Mouse (Mus musculus): ENCODE measurements around the gene Trp63.

The Trp63 gene

DNA sequence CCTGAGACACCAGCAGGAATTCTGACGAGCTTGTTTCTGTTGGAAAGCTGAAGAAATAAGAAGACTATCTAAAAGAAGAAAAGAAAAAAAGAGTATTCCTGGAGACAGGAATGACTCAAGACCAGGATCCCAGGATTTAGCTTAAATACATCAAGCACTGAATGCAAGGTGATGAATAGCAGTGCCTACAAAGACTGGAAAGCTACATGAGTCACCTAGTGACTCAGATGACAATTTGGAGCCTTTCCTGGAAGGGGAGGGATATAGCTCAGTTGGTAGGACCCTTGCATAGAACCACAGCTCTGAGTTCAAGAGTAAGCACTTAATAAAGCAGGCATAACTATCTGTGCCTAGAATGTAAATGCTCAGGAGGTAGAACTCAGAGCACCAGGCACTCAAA is 93.9 kb downstream of the Trp63 start:
- in situ Hi-C loops (cut with MboI; ENCODE audit: low sequenced_read_pairs), result no loop called here

DNA sequence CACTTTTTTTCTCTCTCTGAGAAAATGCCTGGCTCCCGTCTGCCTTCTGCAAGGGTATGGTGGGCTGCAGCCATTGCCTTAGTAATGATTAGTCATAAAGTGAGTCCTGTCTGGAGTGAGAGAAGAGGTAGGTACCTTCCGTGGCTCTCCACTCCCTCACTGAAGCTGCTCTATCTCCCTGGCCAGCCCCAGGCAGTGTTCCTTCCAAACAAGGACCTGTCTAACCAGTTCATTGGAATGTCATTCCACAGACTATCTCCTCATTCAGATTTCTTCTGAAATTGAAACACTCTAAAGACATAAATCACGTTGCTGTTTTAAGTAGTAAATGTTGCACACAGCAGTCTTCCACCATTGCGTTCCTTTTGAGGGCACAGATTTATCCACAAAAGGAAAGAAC is 96.4 kb downstream of the Trp63 start:
- in situ Hi-C loops (cut with MboI; ENCODE audit: low sequenced_read_pairs), result no loop called here

DNA sequence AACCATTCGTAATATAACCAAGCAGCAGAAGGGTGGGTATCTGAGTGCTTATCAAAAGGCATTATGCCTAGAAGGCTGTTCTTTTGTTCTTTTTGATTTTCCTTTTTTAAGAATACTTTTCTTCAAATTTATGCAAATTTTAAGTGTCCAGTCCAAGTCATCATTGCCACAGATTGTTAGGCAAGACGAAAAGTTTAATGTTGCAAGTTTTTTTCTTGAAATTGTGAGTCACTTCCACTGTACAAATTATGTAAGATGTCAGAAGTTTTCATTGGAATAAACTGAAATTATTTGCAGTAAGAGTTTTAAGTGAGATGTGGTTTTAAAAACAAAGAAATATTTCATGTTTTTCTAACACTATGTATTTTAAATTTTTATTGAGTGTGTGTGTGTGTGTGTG is 100.7 kb downstream of the Trp63 start:
- in situ Hi-C loops (cut with MboI; ENCODE audit: low sequenced_read_pairs), result no loop called here

DNA sequence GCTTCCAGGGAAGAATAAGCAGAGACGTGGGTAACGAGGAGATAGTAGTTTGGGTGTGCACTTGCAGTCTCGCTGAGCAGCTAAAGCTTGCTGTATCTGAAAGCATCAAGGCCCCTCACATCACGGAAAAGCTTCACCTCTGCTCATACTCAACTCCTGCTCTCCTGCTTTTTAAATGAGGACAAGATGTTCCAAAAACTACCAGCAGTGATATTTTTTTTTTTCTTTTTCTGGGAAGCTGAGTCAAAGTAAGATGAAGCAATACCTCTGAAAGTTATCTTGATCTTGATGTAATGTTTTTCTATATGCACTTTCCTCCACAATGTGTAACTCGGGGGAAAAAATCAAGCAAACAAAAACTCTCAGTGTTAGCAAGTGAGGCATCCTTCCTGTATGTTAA is 102.9 kb downstream of the Trp63 start:
- in situ Hi-C loops (cut with MboI; ENCODE audit: low sequenced_read_pairs), result no loop called here

DNA sequence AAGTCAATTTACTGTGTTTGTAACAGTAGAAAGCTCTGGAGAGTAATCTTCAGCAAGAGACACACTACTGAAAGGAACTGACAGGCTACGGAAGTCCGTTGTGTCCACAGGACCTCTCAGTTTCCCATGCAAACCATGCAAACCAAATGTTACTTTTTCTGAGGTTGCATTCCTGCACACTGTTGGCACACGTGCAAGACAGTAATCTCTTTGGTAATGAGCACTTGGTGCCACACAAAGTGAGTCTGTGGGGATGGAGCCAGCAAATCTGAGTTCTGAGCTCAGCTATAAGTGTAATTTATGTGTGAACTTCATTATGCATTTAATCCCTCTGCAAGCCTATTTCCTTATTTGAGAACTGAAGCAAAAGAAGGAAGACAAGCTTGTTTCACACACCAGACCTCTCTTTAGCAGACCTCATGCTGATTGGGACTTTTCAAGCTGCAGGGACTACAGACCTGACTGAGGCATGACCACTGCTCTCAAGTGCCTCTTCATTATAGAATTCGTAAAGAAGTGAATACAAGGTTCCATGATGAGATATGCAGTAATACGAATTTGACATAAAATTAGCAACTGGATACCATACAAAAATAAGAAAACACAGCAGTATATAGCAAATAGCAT is 109.2 kb downstream of the Trp63 start:
- in situ Hi-C loops (cut with MboI; ENCODE audit: low sequenced_read_pairs), result no loop called here

DNA sequence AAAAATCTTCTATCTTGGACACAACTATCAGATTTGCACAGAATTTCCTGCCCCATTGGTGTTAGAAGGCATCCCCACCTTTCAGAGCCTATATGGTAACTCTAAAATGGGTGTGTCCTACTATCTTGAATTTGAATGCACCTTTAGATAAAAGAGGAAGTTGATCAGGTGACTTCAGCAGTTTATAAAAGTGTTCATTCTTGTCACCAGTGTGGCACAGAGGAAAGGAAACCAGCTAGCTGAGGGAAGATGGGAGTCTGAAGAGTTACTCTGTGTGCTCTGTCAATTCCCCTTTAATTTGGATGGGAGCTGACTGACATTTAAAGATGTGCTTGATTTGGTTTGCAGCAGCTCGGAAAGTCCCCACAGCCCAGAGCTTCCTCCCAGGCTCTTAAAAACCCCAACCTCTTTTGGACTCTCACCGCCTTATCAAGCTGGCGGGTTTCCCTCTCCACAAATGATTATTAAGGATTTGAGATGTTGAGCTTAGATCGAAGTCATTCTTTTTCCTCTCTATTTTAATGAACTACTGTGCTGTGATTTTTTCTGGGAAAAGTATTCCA is 114.2 kb downstream of the Trp63 start:
- in situ Hi-C loops (cut with MboI; ENCODE audit: low sequenced_read_pairs), result no loop called here

DNA sequence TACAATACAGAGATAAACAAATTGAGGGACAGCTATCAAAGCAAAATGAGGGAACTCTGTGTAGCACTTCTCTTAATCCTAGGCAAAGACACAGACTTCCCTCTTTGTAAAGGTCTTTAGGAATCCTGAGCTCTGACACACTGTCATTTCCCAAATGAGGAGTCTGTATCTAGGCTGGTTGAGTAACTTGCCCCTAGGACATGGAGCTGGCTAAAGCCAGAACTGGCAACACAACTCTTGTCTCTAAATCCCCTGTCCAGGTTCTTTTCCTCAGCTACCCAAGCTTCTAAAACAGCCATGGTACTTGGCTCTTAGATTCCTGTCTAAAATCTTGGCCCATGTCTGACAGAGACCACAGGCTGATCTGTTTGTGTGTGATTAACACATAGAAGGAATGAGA is 116.1 kb downstream of the Trp63 start:
- in situ Hi-C loops (cut with MboI; ENCODE audit: low sequenced_read_pairs), result no loop called here

DNA sequence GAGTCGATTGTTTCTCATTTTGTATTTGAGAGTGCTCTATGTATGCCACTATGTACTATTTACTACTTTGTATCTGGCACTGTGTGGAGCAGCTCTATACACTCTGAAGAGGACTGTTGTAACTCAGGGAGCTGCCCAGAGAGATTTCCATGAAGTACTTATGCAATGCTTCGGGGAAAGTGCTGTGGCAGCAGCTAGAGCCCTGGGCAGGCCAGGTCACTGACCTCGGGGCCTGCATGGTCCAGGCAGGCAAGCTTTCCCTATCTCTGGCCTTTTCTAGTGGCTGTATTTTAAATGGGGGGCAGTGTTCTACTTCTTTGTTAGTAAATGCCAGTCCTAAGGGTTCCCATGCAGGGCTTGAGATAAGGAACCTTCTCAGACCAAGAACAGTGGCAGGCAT is 121.4 kb downstream of the Trp63 start:
- in situ Hi-C loops (cut with MboI; ENCODE audit: low sequenced_read_pairs), result no loop called here

DNA sequence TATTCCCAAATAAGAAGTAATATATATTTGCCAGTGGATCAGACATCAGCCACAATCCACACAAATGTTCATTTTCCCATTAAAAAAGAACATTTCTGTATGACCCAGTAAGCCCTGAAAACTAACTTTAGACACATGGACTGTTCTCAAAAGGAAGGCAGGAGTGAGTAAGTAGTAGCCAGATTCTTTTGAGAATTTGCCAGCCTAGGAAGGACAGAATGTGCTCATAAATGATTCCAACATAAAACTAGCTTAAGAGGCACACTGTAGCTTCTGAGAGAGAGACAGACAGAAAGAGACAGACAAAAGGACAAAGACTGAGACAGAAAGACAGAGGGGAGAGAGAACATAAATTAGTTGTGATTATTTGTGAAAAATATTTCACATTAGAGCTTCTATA is 123.6 kb downstream of the Trp63 start:
- in situ Hi-C loops (cut with MboI; ENCODE audit: low sequenced_read_pairs), result no loop called here

DNA sequence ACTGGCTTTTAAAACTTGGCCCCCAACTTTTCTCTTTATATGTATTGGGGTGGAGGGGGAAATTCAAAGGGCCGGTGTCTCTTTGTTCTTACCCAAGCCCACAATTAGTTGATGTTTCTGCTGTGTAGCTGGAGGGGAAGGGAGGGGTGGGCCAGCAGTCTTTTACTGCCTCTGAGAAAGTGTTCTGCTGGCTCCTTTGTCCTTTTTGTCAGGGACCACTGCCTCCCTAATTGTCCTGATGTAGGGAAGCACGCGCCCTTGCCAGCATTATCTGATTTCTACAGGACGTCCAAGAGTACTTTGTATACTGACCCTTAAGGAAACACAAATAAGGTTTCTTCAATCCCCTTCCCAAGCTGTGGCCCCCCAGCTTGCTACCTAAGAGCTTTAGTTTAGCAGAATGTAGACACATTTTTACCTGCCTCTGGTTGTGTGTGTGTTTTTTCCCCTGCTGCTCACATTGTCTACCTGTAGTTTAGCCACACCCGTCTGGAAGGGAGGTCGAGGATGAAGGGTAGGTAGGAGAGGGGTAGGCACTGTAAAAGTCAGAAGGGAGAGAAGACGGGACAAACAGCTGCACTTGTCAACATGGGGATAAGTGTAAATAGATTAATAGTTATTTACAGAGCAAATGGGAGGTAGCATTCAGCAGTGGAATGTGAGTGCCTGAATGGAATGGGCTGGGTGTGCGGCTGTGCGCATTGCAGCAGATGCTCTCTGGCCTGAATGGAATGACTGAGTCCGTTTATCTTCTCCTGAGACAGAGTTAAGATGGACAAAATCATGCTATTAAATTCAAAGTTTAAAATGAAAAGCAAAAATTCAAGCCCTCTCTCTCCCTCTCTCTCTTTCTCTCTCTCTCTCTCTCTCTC is 134.4 kb downstream of the Trp63 start:
- in situ Hi-C loops (cut with MboI; ENCODE audit: low sequenced_read_pairs), result no loop called here

DNA sequence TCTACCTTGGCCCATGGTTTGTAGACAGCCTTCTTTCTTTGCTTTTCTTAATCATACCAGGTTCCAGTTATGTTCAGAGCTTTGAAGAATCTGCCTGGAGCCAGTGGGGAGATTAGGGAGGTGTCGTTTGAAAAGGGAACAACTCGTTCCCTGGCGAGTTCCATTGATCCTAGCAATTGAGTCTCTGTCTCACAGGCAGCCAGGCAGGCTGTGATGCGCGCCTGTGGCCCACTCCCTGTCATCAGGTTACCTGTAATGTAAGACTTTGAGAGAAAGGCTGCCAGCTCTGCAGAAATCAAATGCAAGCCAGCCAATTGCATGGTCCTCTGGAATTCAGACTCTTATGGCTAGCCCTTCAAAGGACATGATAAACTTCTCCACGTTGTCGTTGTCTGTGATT is 142.5 kb downstream of the Trp63 start:
- in situ Hi-C loops (cut with MboI; ENCODE audit: low sequenced_read_pairs), result no loop called here

DNA sequence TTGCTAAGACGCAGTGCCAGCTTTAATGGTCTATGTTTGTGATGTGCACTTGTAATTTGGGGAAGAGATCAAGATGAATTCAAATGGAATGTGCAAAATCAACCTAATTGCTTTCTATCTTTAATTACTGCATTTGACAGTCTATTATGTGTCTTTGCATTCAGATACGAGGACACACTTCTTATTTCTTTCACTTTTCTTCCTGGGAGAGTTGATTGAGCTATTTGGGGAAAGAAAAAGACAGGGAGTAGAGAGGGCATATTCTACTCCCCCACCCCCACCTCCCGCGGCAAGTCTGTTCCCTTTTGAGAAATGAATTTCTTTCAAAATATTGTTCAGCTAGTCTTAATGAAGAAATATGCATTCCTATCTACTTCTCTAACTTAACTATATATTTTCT is 149.0 kb downstream of the Trp63 start:
- in situ Hi-C loops (cut with MboI; ENCODE audit: low sequenced_read_pairs), result no loop called here

DNA sequence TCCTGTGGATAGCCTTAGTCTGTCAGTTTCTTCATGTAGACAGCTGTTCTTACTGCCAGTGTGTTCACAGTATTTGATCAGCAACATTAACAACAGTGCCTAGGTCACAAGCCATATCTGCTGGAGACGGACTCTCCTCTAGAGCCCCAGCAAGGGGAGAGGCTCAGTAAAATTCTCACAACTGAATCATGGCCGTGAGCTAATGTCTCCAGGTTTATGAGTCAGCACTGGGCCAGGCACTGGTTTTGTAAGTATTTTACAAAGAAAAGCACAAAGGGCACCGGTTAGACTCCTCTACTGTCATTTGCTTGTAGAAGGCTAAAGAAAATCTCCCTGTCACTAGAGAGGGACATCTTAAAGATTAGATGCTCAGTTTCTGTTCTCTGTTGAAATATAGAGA is 151.7 kb downstream of the Trp63 start:
- in situ Hi-C loops (cut with MboI; ENCODE audit: low sequenced_read_pairs), result no loop called here

DNA sequence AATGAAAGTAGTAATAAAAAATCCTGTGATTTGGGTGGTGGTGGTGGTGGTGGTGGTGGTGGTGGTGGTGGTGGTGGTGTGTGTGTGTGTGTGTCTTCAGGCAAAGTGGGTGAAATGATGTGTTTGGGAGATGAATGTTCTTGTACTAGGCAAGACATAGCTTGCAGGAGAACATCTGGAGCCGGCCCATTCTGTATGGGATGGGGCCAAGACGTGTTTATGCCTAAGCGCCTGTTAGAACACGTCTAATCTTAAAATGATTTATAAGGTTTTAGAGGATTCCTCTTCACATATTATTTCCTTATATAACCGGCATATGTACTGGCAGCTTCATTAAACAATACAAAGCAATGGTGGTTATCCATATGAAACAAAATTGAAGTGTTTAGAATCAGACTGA is 152.2 kb downstream of the Trp63 start:
- in situ Hi-C loops (cut with MboI; ENCODE audit: low sequenced_read_pairs), result no loop called here

DNA sequence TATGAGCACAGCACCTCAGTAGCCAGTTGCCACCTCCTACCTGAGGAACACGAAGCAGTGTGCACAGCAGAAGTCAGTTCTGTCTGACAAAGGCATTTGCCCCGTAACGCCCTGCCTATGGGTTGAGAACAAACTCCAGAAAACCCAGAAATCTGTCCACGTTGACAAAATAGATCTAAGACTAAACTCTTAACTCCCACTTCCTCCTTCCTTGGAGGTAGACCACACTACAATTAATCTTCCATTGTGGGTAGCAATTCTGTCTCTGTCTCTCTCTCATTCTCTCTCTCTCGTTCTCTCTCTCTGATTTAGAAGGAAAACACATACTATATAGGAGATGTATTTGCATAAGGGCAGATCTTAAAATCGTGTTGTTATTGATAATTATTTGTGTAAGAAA is 159.4 kb downstream of the Trp63 start:
- in situ Hi-C loops (cut with MboI; ENCODE audit: low sequenced_read_pairs), result no loop called here

DNA sequence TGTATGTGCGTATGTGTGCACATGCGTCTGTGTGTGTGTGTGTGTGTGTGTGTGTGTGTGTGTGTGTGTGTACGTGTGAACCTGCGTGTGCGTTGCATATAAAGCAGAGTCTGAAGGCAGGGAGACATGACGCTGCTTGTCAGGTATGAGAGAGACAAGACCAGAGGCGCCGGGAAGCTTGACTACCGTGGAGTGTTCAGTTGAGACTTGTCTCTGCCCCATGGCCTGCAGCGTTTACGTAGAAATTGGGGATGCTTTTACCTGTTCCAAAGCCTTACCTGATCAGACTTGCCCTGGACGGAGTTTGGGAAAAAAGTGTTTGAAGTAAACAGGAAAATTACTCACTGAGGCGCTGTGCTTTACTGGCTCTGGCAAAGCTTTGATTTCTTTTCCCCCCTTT is 160.1 kb downstream of the Trp63 start:
- in situ Hi-C loops (cut with MboI; ENCODE audit: low sequenced_read_pairs), result no loop called here

DNA sequence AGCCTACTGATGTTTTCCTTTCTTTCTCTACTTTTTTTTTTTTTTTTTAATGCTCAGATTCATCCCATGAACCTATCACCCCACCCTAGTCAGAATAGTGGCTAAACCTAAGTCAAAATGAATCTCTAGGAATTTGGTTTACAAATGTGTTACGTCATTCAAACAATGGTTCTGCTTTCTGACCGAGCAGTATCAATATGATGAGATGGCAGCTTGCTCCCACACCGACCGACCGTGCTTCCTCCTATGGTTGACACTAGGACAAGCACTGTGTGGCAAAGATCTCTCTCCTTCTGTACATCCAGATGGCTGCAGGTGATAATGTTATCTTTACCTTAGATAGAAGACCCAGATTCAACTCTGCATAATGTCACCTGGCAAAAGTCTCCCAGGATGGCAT is 163.0 kb downstream of the Trp63 start:
- in situ Hi-C loops (cut with MboI; ENCODE audit: low sequenced_read_pairs), result no loop called here

DNA sequence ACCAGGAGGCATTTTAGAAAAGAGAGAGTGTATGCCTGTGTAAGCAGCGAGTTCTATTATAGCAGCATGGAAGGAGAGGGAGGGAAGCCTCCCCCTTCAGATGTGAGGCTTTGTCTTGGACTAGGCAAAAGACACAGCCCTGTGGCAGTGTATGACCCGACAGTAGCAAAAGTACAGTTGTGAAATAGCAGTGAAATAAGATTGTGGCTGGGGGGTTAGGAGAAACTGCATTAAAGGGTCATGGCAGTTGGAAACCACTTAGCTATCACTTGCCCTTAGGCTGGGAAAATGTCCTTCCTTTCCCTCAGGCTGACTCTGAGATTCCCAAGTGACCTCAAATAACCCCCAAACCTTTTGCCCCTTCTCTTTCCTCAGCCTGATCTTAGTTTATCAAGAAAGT is 164.9 kb downstream of the Trp63 start:
- in situ Hi-C loops (cut with MboI; ENCODE audit: low sequenced_read_pairs), result no loop called here

DNA sequence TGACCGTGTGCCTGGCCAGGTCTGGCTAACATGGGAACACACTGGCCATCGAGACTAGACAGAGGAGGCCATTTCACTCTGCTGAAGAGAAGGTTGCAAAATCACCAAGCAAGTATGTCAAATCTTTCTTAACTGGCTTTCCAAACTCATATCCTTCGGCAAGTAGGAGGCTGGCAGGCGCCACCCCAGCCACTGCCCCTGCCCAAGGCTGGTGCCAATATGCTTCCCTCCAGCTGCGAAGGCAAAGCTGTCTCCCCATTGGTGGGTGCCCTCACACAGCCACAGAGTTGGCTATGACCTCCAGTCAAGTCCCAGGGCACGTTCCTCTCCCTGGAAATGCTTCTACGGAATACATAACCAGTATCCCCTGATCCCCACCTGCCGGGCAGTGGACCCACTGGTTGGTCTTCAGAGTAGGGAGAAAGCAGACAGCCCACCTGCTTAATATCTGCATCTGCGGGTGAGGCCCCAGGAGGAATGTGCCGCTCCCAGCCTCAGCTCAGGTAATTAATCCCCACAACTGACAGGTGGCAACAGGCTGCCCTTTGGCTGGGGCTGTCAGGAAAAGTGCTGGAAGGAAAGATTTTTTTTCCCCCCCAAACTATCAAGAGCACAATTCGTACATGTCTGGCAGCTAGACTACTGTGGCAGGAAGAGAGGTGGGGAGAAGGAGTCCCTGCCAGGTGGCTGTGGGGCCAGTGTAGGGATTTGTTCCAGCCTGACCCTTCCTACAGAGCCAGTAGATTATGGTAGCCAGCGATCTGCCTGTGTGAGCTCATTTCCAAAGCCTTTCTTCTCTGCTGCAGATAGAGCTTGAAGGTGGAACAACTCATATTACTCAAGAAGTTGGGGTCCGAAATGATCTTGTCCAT is 166.3 kb downstream of the Trp63 start:
- in situ Hi-C loops (cut with MboI; ENCODE audit: low sequenced_read_pairs), result no loop called here

DNA sequence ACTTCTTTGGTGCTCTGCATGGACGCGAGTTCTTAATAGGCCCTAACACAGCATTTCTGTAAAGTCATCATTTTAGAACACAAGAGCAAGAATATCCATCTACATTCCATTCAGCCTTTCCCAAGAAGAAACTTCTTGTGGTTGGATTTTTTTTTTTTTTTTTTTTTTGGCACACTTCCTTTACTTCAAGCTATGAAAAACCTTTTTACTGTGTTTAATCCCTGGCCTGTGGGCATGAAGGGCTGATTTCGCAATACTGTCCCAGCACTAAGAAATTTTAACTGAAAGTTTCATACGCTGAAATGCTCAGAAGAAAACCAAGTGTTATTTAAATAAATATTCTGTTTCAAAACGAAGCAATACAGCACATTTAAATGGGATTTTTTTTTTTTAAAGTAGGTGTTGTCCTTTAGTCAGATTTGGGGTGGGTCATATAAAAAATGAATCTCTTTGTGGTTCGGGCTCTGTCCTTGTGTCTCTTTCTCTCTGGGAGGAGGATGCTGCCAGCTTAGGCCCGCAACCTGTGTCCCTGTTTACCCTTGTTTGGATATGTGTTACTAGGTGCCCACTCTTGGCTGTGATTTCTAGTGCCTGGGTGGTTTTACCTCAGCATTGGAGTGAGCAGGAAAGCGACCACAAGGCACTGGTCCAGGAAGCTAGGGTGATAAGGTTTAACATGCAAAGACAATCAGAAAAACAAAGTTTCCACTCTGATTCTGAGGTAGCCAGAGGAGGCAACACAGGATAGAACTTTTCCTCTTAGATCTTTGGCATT is 177.4 kb downstream of the Trp63 start:
- in situ Hi-C loops (cut with MboI; ENCODE audit: low sequenced_read_pairs), result no loop called here
